Mouse (Mus musculus) lung, embryonic 14.5 days (tissue): Measurements from ENCODE around the gene Slc30a3. TPM values are rescaled to one million over a fixed set of nuclear protein-coding genes. Genes with fewer than 3 reads are reported as not detected.

Experiments used
- ATAC-seq: fragments of 200-750 bp; cut with Nextera tagmentation; 2 replicates; pipeline ENCODE4 v1.8.0; 2017; ENCODE audit warnings: mild to moderate bottlenecking, moderate TSS enrichment, moderate library complexity; ENCODE audit not compliant: insufficient read depth
- DNase-seq: peaks from one replicate; pipeline ENCODE4 v3.0.0-alpha.2; 2015
- H3K27ac ChIP-seq: fragments of 300-500 bp; sonication (generic); 2 replicates; pipeline ENCODE4 v1.5.1; 2014; ENCODE audit warnings: low read depth, mild to moderate bottlenecking, moderate library complexity
- H3K27me3 ChIP-seq: fragments of 300-500 bp; sonication (generic); 2 replicates; pipeline ENCODE4 v1.6.1; 2014; ENCODE audit warnings: low read length, control low read depth; ENCODE audit not compliant: insufficient read depth
- H3K36me3 ChIP-seq: fragments of 300-500 bp; sonication (generic); 2 replicates; pipeline ENCODE4 v1.6.1; 2014; ENCODE audit warnings: control low read depth; ENCODE audit not compliant: insufficient read depth
- H3K4me1 ChIP-seq: fragments of 300-500 bp; sonication (generic); 2 replicates; pipeline ENCODE4 v1.6.1; 2014; ENCODE audit warnings: antibody characterized with exemption, control low read depth; ENCODE audit not compliant: insufficient read depth
- H3K4me2 ChIP-seq: fragments of 300-500 bp; sonication (generic); 2 replicates; pipeline ENCODE4 v1.6.1; 2014; ENCODE audit warnings: mild to moderate bottlenecking
- H3K4me3 ChIP-seq: fragments of 300-500 bp; sonication (generic); 2 replicates; pipeline ENCODE4 v1.5.1; 2014; ENCODE audit warnings: low read depth, low read length
- H3K9ac ChIP-seq: fragments of 300-500 bp; sonication (generic); 2 replicates; pipeline ENCODE4 v1.6.1; 2014
- H3K9me3 ChIP-seq: fragments of 300-500 bp; sonication (generic); 2 replicates; pipeline ENCODE4 v1.6.1; 2016; ENCODE audit warnings: low read depth, low read length, control low read depth
- CTCF ChIP-seq: IDR thresholded peaks from 2 replicates; pipeline ENCODE4 v1.5.1; 2016; ENCODE audit warnings: antibody characterized with exemption, low read depth
- WGBS: fragments of 180-500 bp; shearing (Covaris S2); extraction: QIAGEN DNeasy Blood & Tissue Kit; methylation state at CpG from one replicate; pipeline ENCODE4 v1.1.7; 2014; 5-methylcytosine and 5-hydroxymethylcytosine counted together
- polyA plus RNA-seq: library from polyadenylated mRNA; unstranded; fragments of >200 nt; fragmentation: Nextera tagmentation; extraction: Ambion mirVana; gene quantifications from 2 replicates; pipeline ENCODE4 v1.2.1, GENCODE M21; 2014

Slc30a3 gene
- polyA plus RNA-seq, 1 experiment from 2014 or later, result not detected

GRCm38 (mm10) chr5:31138241-31138967, 30.4 kb upstream of the Slc30a3 start, which contains the start of gene Ucn:
Gene Ucn (minus strand): TSS chr5:31138829.
- DNase-seq (peak; percentile 56), ATAC-seq (peak; percentile 60; the same call in 1 of the 2 replicates)
- Histone ChIP-seq H3K36me3 (peaks cover 8% of the 10 kb centered on the region; the same call in 1 of the 2 replicates), H3K9ac (no peak within 1 kb of the TSS), H3K27ac (no peak within 1 kb of the TSS), H3K4me2 (peak within 1 kb of the TSS; percentile 42), H3K4me1 (no peaks in the 10 kb centered on the region), H3K4me3 (peak within 1 kb of the TSS; percentile 14; the same call in 1 of the 2 replicates), H3K9me3 (no peaks in the 10 kb centered on the region), H3K27me3 (peaks cover 60% of the 10 kb centered on the region)
- TF ChIP-seq CTCF, result no peak
- WGBS, result 1% methylated on average over 52 of the region's 52 CpGs

GRCm38 (mm10) chr5:31137658-31138057, 29.6 kb upstream of the Slc30a3 start:
- no peak for DNase-seq
- 2% methylated on average over 13 of the region's 13 CpGs for WGBS
- no peak for ATAC-seq
- H3K27ac ChIP-seq, result no peak overlapping the region
- H3K36me3 ChIP-seq, result 0 out of 2 replicates have a peak, but pooled peaks cover 5% of the 10 kb centered on the region
- H3K9ac ChIP-seq, result no peak overlapping the region
- no peaks in the 10 kb centered on the region for H3K9me3 ChIP-seq
- H3K4me3 ChIP-seq, result peak overlapping the region; percentile 14; the same call in 1 of the 2 replicates
- TF ChIP-seq CTCF, result no peak
- H3K4me2 ChIP-seq, result peak overlapping the region; percentile 42; the same call in 1 of the 2 replicates
- peaks cover 60% of the 10 kb centered on the region for H3K27me3 ChIP-seq
- no peaks in the 10 kb centered on the region for H3K4me1 ChIP-seq

DNA sequence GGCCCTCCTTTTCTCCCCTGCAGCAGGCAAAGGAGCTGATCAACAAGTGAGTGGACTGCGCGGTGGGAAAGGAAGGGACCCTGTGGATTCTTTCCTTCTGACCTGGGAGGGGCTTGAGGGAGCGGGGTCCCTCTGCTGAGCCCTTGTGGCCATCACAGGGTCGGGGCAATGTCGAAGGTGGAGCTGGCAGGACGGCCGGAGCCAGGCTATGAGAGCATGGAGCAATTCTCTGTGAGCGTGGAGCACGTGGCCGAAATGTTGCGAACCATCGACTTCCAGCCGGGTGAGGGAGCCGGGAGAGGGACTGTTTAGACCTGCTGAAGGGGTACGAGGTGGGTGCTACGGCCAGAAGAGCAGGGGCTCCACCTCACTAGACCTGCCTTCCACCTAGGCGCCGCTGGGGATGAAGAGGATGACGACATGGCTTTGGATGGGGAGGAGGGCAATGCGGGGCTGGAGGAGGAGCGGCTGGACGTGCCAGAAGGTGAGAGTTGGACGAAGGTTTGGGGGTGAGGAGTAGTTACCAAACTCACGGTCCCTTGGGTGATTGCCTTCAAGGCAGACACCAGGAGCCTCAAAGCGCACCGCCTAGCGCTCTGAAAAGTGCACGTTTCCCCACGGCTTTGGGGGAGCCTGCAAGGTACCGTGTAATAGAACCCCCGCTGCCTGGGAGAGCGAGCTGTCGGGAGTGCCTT, 28.8 kb upstream of the Slc30a3 start:
- WGBS, result under 1% methylated on average over 33 of the region's 33 CpGs
- peaks cover 60% of the 10 kb centered on the region for H3K27me3 ChIP-seq
- H3K4me2 ChIP-seq, result no peak overlapping the region
- H3K9me3 ChIP-seq, result no peaks in the 10 kb centered on the region
- ATAC-seq (no peak), DNase-seq (no peak)
- H3K4me3 ChIP-seq, result no peak overlapping the region
- no peaks in the 10 kb centered on the region for H3K4me1 ChIP-seq
- H3K36me3 ChIP-seq, result 0 out of 2 replicates have a peak, but pooled peaks cover 5% of the 10 kb centered on the region
- no peak overlapping the region for H3K9ac ChIP-seq
- no peak for TF ChIP-seq CTCF
- no peak overlapping the region for H3K27ac ChIP-seq

GRCm38 (mm10) chr5:31126050-31126449, 18.0 kb upstream of the Slc30a3 start:
- TF ChIP-seq CTCF, result no peak
- no peak for ATAC-seq

DNA sequence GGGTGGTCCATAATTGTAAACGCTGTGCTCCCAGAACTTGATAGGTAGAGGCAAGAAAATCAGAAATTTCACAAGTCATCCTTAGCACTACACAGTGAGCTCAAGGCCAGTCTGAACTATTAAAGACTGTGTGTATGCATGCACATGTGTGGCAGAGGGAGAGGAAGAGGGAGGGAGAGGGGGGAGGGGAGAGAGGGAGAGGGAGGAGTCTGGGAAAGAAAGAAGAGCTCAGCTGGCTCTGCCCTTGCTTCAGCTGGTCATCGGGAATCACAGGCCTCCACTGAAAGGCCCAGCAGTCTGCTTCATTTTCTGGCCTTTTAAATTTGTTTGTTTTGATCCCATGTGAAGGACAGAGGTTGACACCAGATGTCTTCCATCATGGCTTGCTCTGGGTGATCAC, 15.4 kb upstream of the Slc30a3 start:
- ATAC-seq (no peak), DNase-seq (no peak)
- Histone ChIP-seq H3K9ac (no peak overlapping the region), H3K27ac (no peak overlapping the region), H3K4me1 (no peaks in the 10 kb centered on the region), H3K9me3 (no peaks in the 10 kb centered on the region), H3K4me2 (no peak overlapping the region), H3K4me3 (no peak overlapping the region), H3K36me3 (no peaks in the 10 kb centered on the region), H3K27me3 (no peaks in the 10 kb centered on the region)
- 41% methylated on average over 2 of the region's 2 CpGs for WGBS
- no peak for TF ChIP-seq CTCF

More at GRCm38 (mm10) chr5:31126050-31126449, 18.0 kb upstream of the Slc30a3 start:
- H3K9me3 ChIP-seq, result no peaks in the 10 kb centered on the region
- no peak overlapping the region for H3K9ac ChIP-seq
- no peak for DNase-seq
- no peaks in the 10 kb centered on the region for H3K27me3 ChIP-seq
- H3K4me1 ChIP-seq, result no peaks in the 10 kb centered on the region
- no peak overlapping the region for H3K27ac ChIP-seq
- no peaks in the 10 kb centered on the region for H3K36me3 ChIP-seq
- no peak overlapping the region for H3K4me2 ChIP-seq
- WGBS, result 33% methylated on average over 5 of the region's 5 CpGs
- no peak overlapping the region for H3K4me3 ChIP-seq

DNA sequence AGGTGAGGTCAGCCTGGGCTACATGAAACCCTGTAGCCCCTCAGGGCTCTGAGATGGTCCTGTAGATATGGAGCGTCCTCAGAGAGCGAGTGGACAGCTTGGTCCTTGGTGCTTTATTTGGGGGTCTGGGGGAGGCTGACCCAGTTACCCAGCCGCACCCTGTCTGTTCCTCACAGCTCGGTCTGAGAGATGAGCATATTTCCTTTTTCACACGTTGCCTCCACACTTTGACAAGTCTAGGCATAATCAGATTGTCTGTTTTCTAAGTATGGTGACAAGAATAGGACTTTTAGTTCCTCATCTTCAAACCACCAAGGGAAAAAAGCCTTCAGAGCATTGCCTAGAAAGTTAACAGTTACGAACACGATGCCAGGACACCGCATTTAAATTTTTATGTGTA, 13.1 kb upstream of the Slc30a3 start:
- Histone ChIP-seq H3K4me2 (no peak overlapping the region), H3K9me3 (no peaks in the 10 kb centered on the region), H3K27me3 (no peaks in the 10 kb centered on the region), H3K36me3 (no peaks in the 10 kb centered on the region), H3K27ac (no peak overlapping the region), H3K4me3 (no peak overlapping the region), H3K9ac (no peak overlapping the region), H3K4me1 (no peaks in the 10 kb centered on the region)
- TF ChIP-seq CTCF, result no peak
- 78% methylated on average over 8 of the region's 8 CpGs for WGBS
- DNase-seq (no peak), ATAC-seq (no peak)

DNA sequence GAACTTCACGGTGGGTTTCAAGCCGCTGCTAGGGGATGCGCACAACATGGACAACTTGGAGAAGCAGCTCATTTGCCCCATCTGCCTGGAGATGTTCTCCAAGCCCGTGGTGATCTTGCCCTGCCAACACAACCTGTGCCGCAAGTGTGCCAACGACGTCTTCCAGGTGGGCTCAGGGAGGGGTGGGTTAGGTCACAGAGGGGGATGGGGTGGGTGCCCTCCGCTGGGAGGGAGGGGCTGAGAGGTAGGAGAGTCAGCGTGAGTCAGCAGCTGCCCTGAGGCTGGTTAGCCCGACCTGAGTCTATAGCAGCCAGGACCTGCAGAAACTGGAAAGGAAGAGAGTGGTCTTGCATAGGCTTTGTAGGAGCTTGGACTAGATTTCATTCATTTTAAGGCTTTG, 8.9 kb upstream of the Slc30a3 start:
- no peak for DNase-seq
- 20% methylated on average over 10 of the region's 10 CpGs for WGBS
- ATAC-seq, result no peak
- no peaks in the 10 kb centered on the region for H3K4me1 ChIP-seq
- H3K9ac ChIP-seq, result no peak overlapping the region
- H3K27ac ChIP-seq, result no peak overlapping the region
- H3K9me3 ChIP-seq, result no peaks in the 10 kb centered on the region
- no peaks in the 10 kb centered on the region for H3K36me3 ChIP-seq
- TF ChIP-seq CTCF, result no peak
- no peak overlapping the region for H3K4me2 ChIP-seq
- no peak overlapping the region for H3K4me3 ChIP-seq
- H3K27me3 ChIP-seq, result no peaks in the 10 kb centered on the region
